Mouse (Mus musculus): ENCODE results near the gene Mrps7.

DNA sequence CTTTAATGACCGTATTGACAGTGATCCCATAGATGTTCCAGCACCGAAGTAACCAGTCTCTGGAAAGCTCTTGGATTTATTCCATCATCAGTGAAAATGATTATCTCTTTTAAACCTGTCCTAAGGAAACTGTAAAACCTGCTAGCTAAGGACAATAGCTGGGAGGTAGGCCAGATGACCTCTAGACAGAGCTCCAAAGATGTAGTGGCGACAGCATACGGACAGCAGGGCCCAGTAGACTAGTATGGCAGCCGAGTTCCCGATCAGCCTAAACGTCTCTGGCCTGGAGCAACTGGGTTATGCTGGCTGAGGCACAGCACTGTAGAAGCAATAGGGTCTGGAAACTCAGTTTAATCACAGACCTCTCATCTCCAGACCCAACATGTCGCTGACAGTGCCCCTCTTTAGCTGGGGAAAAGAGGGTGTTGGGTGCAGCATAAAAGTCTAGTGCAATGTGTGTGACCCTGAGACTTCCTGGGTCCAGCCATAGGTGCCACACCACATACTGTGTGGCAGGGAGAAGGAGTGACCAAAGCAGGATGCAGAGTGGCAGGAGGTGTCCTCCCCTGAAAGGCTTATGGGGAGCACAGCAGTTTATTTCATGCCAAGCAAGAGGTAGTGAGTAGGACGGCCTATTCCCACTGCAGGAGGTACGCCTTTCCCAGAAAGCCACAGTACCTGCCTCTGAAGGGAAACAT is 19.2 kb upstream of the Mrps7 start:
- TF ChIP-seq CTCF (IDR thresholded peaks at IDR 0.05; ENCODE audit: extremely low read depth, insufficient read length, insufficient replicate concordance, low read depth, low read length) (no peak), POLR2A (IDR thresholded peaks at IDR 0.05; ENCODE audit: low read depth, low read length) (no peak)

Data from small intestine, adult 2 months (tissue).